Mouse (Mus musculus): ENCODE data around the gene Gabrg3.

- TF ChIP-seq CTCF (IDR thresholded peaks at IDR 0.05; ENCODE audit: low read depth, low read length): no peak
- no peak for TF ChIP-seq POLR2A (IDR thresholded peaks at IDR 0.05; ENCODE audit: borderline replicate concordance, low read depth, low read length)
Observed at GRCm38 (mm10) chr7:56729225-56729624, 657.8 kb downstream of the Gabrg3 start.
